Mouse (Mus musculus) hindbrain, embryonic 11.5 days (tissue): ENCODE measurements around the gene Dhh. TPM values are rescaled to one million over a fixed set of nuclear protein-coding genes. Genes with fewer than 3 reads are reported as not detected.
A peak's percentile ranks its signal among the peaks of the same experiment; 100 is the strongest.

Source experiments
- ATAC-seq: fragments of 200-750 bp; cut with Nextera tagmentation; 2 replicates; pipeline ENCODE4 v1.8.0; 2017; ENCODE audit warnings: mild to moderate bottlenecking, moderate TSS enrichment, moderate library complexity; ENCODE audit not compliant: low FRiP score
- DNase-seq: peaks from one replicate; pipeline ENCODE4 v3.0.0-alpha.2; 2015; ENCODE audit warnings: low spot score
- H3K27ac ChIP-seq: fragments of 300-500 bp; sonication (generic); 2 replicates; pipeline ENCODE4 v1.5.1; 2014; ENCODE audit warnings: mild to moderate bottlenecking, low read depth, low read length
- H3K27me3 ChIP-seq: fragments of 300-500 bp; sonication (generic); 2 replicates; pipeline ENCODE4 v1.6.1; 2014; ENCODE audit warnings: mild to moderate bottlenecking, low read length, moderate library complexity, mixed read lengths; ENCODE audit not compliant: control insufficient read depth, insufficient read depth
- H3K36me3 ChIP-seq: fragments of 300-500 bp; sonication (generic); 2 replicates; pipeline ENCODE4 v1.6.1; 2014; ENCODE audit warnings: mild to moderate bottlenecking, low read length, moderate library complexity, mixed read lengths; ENCODE audit not compliant: control insufficient read depth, insufficient read depth
- H3K4me1 ChIP-seq: fragments of 300-500 bp; sonication (generic); replicated peaks from 2 replicates; pipeline ENCODE4 v1.6.1; 2014; ENCODE audit warnings: low read length, mixed read lengths; ENCODE audit not compliant: control insufficient read depth, insufficient read depth
- H3K4me2 ChIP-seq: fragments of 300-500 bp; sonication (generic); replicated peaks from 2 replicates; pipeline ENCODE4 v1.6.1; 2014; ENCODE audit warnings: mild to moderate bottlenecking, low read depth, low read length
- H3K4me3 ChIP-seq: fragments of 300-500 bp; sonication (generic); 2 replicates; pipeline ENCODE4 v1.5.1; 2014; ENCODE audit warnings: low read depth, low read length
- H3K9ac ChIP-seq: fragments of 300-500 bp; sonication (generic); 2 replicates; pipeline ENCODE4 v1.6.1; 2014; ENCODE audit warnings: low read depth, low read length
- H3K9me3 ChIP-seq: fragments of 300-500 bp; sonication (generic); 2 replicates; pipeline ENCODE4 v1.6.1; 2016; ENCODE audit warnings: low read length; ENCODE audit not compliant: control insufficient read depth
- WGBS: fragments of 180-500 bp; shearing (Covaris S2); extraction: QIAGEN DNeasy Blood & Tissue Kit; methylation state at CpG from one replicate; pipeline ENCODE4 v1.1.7; 2014; 5-methylcytosine and 5-hydroxymethylcytosine counted together
- polyA plus RNA-seq: library from polyadenylated mRNA; unstranded; fragments of >200 nt; fragmentation: Nextera tagmentation; extraction: Ambion mirVana; gene quantifications from 2 replicates; pipeline ENCODE4 v1.2.1, GENCODE M21; 2014

Gene Dhh
- polyA plus RNA-seq, 1 experiment from 2014 or later, result 0.68 TPM

DNA sequence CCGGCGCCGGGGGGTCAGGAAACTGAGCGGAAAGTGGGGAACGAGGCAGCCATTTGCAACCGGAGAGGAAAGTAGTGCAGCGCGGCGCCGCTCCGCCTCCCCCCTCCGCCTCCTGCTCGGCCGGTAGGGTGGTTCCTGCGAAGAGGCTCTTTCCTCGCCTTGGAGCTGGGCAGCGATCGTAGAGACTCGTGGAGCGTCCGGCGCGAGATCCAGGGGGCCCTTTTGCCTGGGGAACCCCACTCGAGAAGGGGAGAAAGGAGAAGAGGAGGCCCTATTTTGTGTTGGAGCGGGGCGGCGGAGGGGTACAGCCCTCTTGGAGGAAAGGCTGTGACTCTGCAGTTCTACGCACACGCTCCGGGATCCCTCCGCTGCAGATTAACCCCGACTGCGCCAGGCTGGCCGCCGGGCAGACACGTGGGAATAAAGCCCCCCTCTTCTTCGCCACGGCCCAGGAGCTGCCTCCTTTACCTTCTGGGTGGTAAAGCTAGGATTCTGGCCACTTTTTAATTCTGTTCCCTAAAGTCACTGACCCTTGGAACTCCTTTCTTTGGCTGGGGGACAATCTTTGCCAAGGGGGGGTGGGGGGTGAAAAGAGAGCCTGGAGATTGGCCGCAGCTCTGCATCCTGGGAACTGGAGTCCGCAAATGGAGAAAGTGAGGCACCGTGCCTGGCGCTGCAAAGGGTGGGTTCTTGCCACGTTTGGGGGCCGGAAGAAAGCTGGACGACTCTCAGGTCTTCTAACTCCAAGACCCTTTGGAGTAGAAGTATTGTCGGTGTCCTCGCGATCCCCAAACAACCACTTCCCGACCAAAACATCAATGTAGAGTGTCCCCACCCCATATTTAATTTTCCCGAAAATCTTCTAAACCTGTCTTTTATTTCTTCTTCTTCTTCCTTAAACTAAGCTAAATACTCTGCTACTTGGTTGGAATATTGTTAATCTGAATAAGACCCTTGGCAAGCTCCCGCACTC lies 26.1 kb downstream of the Dhh start:
- H3K9me3 ChIP-seq, result no peaks in the 10 kb centered on the region
- H3K27ac ChIP-seq, result peak overlapping the region; percentile 97
- WGBS, result 1% methylated on average over 50 of the region's 51 CpGs
- no peaks in the 10 kb centered on the region for H3K27me3 ChIP-seq
- peak overlapping the region; percentile 99 for H3K9ac ChIP-seq
- ATAC-seq (peak; percentile 86), DNase-seq (peak; percentile 96)
- no peaks in the 10 kb centered on the region for H3K36me3 ChIP-seq
- peaks cover 16% of the 10 kb centered on the region for H3K4me1 ChIP-seq
- peak overlapping the region; percentile 96 for H3K4me2 ChIP-seq
- H3K4me3 ChIP-seq, result peak overlapping the region; percentile 100

DNA sequence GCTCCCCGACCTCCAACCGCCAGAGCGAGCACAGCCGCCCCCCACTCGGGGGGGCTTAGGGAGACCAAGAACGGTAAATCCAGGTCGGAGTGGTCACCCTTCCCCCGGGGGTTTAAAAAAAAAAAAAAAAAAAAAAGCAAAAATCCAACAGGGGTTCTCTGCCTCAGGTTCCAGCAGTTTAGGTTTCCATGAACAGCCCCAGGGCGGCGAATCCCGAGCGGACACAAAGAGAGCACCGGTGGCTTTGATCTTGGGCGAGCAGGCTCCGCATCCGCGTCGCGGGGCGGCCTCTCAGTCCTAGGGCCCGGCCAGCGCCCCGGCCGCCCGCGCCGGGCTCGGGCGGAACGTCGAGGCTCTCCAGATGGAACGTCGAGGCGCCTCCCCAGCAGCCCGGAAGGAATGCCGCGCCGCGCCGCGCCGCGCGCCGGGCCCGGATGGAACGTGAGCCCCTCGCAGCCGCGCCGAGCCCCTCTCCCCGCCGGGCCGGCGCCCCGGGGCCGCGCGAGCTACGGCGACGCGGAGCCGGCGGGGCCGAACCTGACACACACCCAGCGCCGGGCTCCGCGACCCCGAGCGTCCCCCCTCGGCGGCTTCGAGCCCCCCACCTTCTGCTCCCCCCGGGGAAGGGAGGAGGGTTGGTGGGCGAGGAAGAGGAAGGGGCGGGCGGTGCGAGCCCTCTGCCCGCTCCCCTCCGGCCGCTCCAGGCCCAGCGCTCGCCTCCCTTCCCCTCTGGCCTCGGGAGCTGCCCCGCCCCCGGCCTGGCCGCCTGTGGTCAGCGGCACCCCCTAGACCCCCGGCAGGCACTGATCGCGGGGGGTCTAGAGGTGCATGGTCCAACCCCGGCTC lies 27.0 kb downstream of the Dhh start, which contains the start of gene Kmt2d:
Gene Kmt2d (minus strand): TSS at position 135 of the 846 bp plus-strand sequence.
- H3K36me3 ChIP-seq, result no peaks in the 10 kb centered on the region
- peak; percentile 64 for ATAC-seq
- H3K4me3 ChIP-seq, result peak within 1 kb of the TSS; percentile 100
- H3K9ac ChIP-seq, result peak within 1 kb of the TSS; percentile 99
- no peaks in the 10 kb centered on the region for H3K9me3 ChIP-seq
- no peak for DNase-seq
- peaks cover 16% of the 10 kb centered on the region for H3K4me1 ChIP-seq
- peak within 1 kb of the TSS; percentile 96 for H3K4me2 ChIP-seq
- under 1% methylated on average over 69 of the region's 94 CpGs for WGBS
- peak within 1 kb of the TSS; percentile 97 for H3K27ac ChIP-seq
- no peaks in the 10 kb centered on the region for H3K27me3 ChIP-seq

DNA sequence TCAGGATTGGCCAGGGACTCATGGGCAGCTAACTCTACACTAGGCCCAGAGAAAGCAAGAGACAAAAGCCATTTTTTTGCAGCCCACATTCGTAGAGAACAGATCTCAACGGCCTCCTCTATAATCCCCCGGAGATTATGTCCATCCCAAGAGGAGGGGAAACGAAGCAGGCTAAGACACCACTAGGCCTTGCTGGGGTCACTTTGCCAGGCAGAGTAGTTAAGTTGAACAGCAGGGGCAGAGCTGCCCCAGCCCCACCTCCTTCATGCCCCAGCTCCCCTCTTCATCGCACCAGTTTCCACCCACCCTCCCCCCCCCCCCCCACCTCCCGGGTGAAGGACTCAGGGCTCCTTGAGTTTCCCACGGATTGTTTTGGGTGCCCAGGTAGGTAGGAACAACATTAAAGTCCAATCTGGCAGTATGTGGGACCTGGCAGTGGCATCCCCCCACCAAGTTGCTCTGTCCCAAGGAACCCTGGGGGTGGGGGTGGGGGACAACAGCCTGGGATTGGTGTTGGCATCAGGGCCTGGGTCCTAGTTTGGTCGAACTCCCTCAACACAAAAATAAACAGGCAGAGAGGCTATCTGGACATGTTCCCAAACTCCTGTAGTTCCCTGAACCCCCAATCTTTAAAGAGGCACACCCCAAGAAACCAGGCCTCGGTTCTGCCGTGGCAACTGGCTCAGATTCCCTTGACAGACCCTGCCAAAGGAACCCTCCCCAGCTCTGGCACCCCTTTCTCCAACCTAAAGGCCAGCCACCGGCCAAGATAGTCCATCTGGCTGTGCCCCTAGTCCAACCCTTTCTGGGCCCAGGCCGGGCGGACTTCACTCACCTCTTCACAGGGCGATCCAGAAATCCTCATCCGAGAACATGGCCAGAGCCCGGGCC lies 27.9 kb downstream of the Dhh start:
- DNase-seq (peak; percentile 40), ATAC-seq (no peak)
- whole genome bisulfite sequencing, result under 1% methylated on average over 15 of the region's 16 CpGs
- H3K4me1 ChIP-seq, result peaks cover 16% of the 10 kb centered on the region
- peak overlapping the region; percentile 96 for H3K4me2 ChIP-seq
- H3K4me3 ChIP-seq, result peak overlapping the region; percentile 100
- H3K27me3 ChIP-seq, result no peaks in the 10 kb centered on the region
- H3K9ac ChIP-seq, result peak overlapping the region; percentile 99
- no peaks in the 10 kb centered on the region for H3K9me3 ChIP-seq
- H3K36me3 ChIP-seq, result peaks cover 5% of the 10 kb centered on the region; the same call in 1 of the 2 replicates
- peak overlapping the region; percentile 97 for H3K27ac ChIP-seq

DNA sequence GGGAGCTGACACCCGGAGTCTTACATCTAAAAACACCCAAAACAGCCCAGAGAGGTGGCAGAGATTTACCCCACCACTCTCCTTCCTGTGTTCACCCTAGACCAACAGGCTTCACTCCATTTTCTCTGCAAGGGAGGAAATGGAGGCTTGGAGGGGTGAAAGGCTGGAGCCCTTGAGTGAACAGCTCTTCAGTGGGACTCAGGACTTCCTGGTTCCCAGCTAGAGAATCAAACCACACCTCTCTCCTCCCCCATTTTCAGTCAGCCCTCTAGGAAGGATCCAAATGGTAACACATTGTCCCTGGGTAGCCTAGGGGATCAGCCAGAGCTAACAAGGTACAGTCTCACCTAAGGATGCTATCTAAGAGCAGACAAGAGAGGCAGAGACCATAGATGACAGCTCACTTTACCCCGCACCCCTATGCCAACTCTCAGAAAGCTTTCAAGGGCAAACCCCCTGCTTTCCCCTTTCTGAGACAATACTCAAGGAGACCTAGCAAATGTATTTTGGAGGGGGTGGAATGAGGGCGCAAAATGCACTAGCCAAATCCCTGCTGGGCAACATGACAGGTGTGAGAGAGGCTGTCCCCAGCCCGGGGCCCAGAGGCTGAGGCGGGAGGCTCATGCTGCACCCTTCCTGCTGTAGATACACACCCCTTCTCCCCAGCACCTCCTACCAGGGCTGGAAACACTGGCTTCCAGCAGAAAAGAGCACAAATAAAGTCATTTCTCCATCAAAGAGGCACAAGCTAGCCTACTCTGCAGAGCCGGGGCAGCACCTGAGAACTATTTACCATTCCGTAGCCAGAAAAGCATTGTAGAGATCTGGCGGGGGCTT lies 28.8 kb downstream of the Dhh start:
- peak overlapping the region; percentile 96 for H3K4me2 ChIP-seq
- H3K4me3 ChIP-seq, result peak overlapping the region; percentile 100
- peaks cover 13% of the 10 kb centered on the region; the same call in 1 of the 2 replicates for H3K36me3 ChIP-seq
- no peak for DNase-seq
- 16% methylated on average over 8 of the region's 8 CpGs for WGBS
- peaks cover 16% of the 10 kb centered on the region for H3K4me1 ChIP-seq
- H3K27ac ChIP-seq, result no peak overlapping the region
- no peaks in the 10 kb centered on the region for H3K27me3 ChIP-seq
- H3K9ac ChIP-seq, result peak overlapping the region; percentile 99
- ATAC-seq, result no peak
- H3K9me3 ChIP-seq, result no peaks in the 10 kb centered on the region

DNA sequence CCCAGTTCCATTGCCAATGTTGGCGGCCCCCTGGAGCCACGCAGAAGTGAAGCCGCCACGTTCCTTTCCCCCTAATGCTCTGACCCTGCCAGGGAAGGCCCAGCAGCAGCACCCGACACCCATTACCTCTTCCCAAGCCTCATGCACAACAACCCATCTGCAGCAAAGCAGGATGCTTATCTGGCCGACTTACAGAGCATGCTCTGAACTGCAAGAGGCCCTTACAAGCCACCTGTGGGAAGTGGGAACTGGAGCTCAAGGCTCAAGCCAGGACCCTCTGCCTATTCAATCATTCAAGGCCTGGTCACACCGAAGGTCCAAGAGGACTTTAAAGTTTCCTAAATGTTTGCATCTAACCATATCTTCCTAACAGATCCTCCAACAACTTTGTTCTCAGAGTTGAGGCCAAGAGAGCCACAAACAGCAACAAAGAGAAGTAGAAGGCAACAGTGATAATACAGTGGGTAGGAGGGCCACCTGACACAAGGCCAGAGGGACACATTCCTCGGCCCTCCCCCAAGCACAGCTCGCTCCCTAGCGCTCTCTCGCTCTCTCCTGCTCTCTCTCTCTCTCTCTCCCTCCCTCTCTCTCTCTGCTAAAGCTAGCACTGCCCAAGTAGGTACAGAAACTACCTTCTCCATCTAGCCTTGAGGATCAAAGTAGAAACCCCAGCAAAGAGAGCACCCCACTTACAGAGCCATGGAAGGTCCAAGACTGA lies 29.8 kb downstream of the Dhh start:
- DNase-seq (no peak), ATAC-seq (no peak)
- peaks cover 17% of the 10 kb centered on the region for H3K36me3 ChIP-seq
- no peaks in the 10 kb centered on the region for H3K9me3 ChIP-seq
- peaks cover 16% of the 10 kb centered on the region for H3K4me1 ChIP-seq
- WGBS, result 43% methylated on average over 11 of the region's 11 CpGs
- H3K27me3 ChIP-seq, result no peaks in the 10 kb centered on the region
- H3K4me3 ChIP-seq, result peak overlapping the region; percentile 100
- H3K27ac ChIP-seq, result no peak overlapping the region
- H3K9ac ChIP-seq, result peak overlapping the region; percentile 99
- peak overlapping the region; percentile 96 for H3K4me2 ChIP-seq

DNA sequence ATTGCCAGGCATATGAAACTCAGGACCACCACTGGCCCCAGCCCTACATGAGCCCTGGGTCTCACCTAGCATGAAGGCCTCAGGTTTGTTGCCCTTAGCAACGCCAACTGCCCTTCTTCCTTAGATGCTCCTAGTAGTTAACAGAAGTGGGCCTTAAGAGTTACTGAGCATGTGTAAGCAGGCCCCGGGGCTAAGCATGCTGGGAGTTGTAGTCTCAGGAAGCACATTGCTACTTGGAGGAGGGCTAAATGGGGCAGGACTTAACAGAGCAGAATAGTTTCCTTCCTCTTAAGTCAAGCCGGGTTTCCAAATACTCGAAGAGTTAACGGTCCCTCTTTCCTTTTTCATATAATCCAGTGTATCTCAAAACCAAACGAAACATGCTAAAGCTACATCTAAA lies 31.0 kb downstream of the Dhh start:
- no peak overlapping the region for H3K27ac ChIP-seq
- no peaks in the 10 kb centered on the region for H3K27me3 ChIP-seq
- no peak overlapping the region for H3K9ac ChIP-seq
- DNase-seq (no peak), ATAC-seq (no peak)
- 82% methylated on average over 6 of the region's 6 CpGs for WGBS
- no peak overlapping the region for H3K4me3 ChIP-seq
- peaks cover 16% of the 10 kb centered on the region for H3K4me1 ChIP-seq
- H3K9me3 ChIP-seq, result no peaks in the 10 kb centered on the region
- no peak overlapping the region for H3K4me2 ChIP-seq
- peaks cover 27% of the 10 kb centered on the region for H3K36me3 ChIP-seq

DNA sequence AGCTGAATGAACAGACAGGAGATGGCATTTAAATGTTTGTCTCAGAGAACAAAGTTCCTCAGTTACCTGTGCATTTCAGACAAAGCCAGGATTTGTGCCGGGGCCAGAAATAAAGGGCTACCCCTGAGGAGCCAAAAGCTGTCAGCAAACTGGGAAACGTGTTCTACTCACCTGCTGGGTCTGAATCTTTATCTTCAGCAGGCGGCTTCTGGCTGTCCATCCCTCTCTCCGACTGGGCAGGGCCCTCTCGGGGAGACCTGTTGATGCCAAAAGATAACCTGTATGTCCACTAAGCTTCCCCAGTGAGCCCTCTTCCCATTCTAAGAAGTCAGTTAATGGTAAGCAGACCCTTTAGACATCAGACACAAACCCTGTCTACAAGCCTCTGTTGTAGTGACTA lies 31.8 kb downstream of the Dhh start:
- no peak for ATAC-seq
- H3K4me3 ChIP-seq, result no peak overlapping the region
- peaks cover 34% of the 10 kb centered on the region for H3K36me3 ChIP-seq
- no peak for DNase-seq
- no peaks in the 10 kb centered on the region for H3K27me3 ChIP-seq
- no peak overlapping the region for H3K4me2 ChIP-seq
- no peaks in the 10 kb centered on the region for H3K9me3 ChIP-seq
- 91% methylated on average over 5 of the region's 5 CpGs for WGBS
- no peak overlapping the region for H3K27ac ChIP-seq
- no peak overlapping the region for H3K9ac ChIP-seq
- peaks cover 16% of the 10 kb centered on the region for H3K4me1 ChIP-seq
